Mouse (Mus musculus) lung, embryonic 16.5 days (tissue): ENCODE measurements around the gene Hba-a1. TPM values are rescaled to one million over a fixed set of nuclear protein-coding genes. Genes with fewer than 3 reads are reported as not detected.
"Not testable (repeated sequence)": the region's sequence is repeated elsewhere in the genome, so short reads cannot be mapped to it uniquely, and the experiment has no call there.

Source experiments
- ATAC-seq: fragments of 200-750 bp; cut with Nextera tagmentation; 2 replicates; pipeline ENCODE4 v1.8.0; 2017; ENCODE audit warnings: low read depth, mild to moderate bottlenecking, moderate library complexity
- H3K27ac ChIP-seq: fragments of 300-500 bp; sonication (generic); 2 replicates; pipeline ENCODE4 v1.5.1; 2014; ENCODE audit warnings: mild to moderate bottlenecking, control low read depth, low read length
- H3K27me3 ChIP-seq: fragments of 300-500 bp; sonication (generic); 2 replicates; pipeline ENCODE4 v1.6.1; 2014; ENCODE audit warnings: low read depth, low read length, mixed read lengths; ENCODE audit not compliant: control insufficient read depth, insufficient read depth
- H3K36me3 ChIP-seq: fragments of 300-500 bp; sonication (generic); 2 replicates; pipeline ENCODE4 v1.6.1; 2014; ENCODE audit warnings: low read length; ENCODE audit not compliant: control insufficient read depth, insufficient read depth
- H3K4me1 ChIP-seq: fragments of 300-500 bp; sonication (generic); replicated peaks from 2 replicates; pipeline ENCODE4 v1.6.1; 2014; ENCODE audit warnings: low read length, mixed read lengths; ENCODE audit not compliant: control insufficient read depth, insufficient read depth
- H3K4me2 ChIP-seq: fragments of 300-500 bp; sonication (generic); 2 replicates; pipeline ENCODE4 v1.6.1; 2014; ENCODE audit warnings: low read depth, low read length, control low read depth
- H3K4me3 ChIP-seq: fragments of 300-500 bp; sonication (generic); 2 replicates; pipeline ENCODE4 v1.5.1; 2014; ENCODE audit warnings: mild to moderate bottlenecking, low read length, control low read depth
- H3K9ac ChIP-seq: fragments of 300-500 bp; sonication (generic); 2 replicates; pipeline ENCODE4 v1.6.1; 2014; ENCODE audit warnings: low read length, control low read depth
- H3K9me3 ChIP-seq: fragments of 300-500 bp; sonication (generic); 2 replicates; pipeline ENCODE4 v1.6.1; 2016; ENCODE audit warnings: low read length; ENCODE audit not compliant: control insufficient read depth
- WGBS: fragments of 180-500 bp; shearing (Covaris S2); extraction: QIAGEN DNeasy Blood & Tissue Kit; methylation state at CpG from one replicate; pipeline ENCODE4 v1.1.7; 2014; 5-methylcytosine and 5-hydroxymethylcytosine counted together
- polyA plus RNA-seq: library from polyadenylated mRNA; unstranded; fragments of >200 nt; fragmentation: Nextera tagmentation; extraction: Ambion mirVana; gene quantifications from 2 replicates; pipeline ENCODE4 v1.2.1, GENCODE M21; 2015

Hba-a1 gene
- polyA plus RNA-seq, 1 experiment from 2014 or later, result 8,555 TPM

- Histone ChIP-seq H3K4me2 (peak within 1 kb of the TSS; percentile 42; the same call in 1 of the 2 replicates), H3K9ac (0 out of 2 replicates have a peak within 1 kb of the TSS, but pooled peaks have one; percentile 6), H3K4me3 (0 out of 2 replicates have a peak within 1 kb of the TSS, but pooled peaks have one; percentile 17)
- not testable (repeated sequence) for H3K4me1 ChIP-seq, H3K36me3 ChIP-seq, H3K27ac ChIP-seq, H3K9me3 ChIP-seq, H3K27me3 ChIP-seq
- ATAC-seq, result peak; percentile 72
- 17% methylated on average over 30 of the region's 33 CpGs for WGBS
Measured at GRCm38 (mm10) chr11:32286695-32287492, 3.6 kb downstream of the Hba-a1 start, which contains the start of gene Hbq1b. Gene Hbq1b, plus strand, starts transcription at chr11:32286965.

- WGBS, result 53% methylated on average over 9 of the region's 9 CpGs
- no peak overlapping the region for H3K4me3 ChIP-seq
- H3K9me3 ChIP-seq, result no peaks in the 10 kb centered on the region
- no peaks in the 10 kb centered on the region for H3K4me1 ChIP-seq
- no peak overlapping the region for H3K9ac ChIP-seq
- no peaks in the 10 kb centered on the region for H3K36me3 ChIP-seq
- H3K4me2 ChIP-seq, result no peak overlapping the region
- peaks cover 2% of the 10 kb centered on the region; the same call in 1 of the 2 replicates for H3K27me3 ChIP-seq
- no peak overlapping the region for H3K27ac ChIP-seq
- ATAC-seq, result no peak
Measured at GRCm38 (mm10) chr11:32287493-32287825, 4.1 kb downstream of the Hba-a1 start.

GRCm38 (mm10) chr11:32292819-32293218 is 9.5 kb downstream of the Hba-a1 start:
- H3K27me3 ChIP-seq, H3K4me2 ChIP-seq, ATAC-seq, H3K27ac ChIP-seq, H3K9me3 ChIP-seq, H3K4me3 ChIP-seq, H3K4me1 ChIP-seq, H3K36me3 ChIP-seq, H3K9ac ChIP-seq: not testable (repeated sequence)
- 73% methylated on average over 4 of the region's 4 CpGs for WGBS

- not testable (repeated sequence) for H3K4me3 ChIP-seq, H3K36me3 ChIP-seq, H3K27me3 ChIP-seq, H3K4me1 ChIP-seq, ATAC-seq, H3K9ac ChIP-seq, H3K27ac ChIP-seq, H3K4me2 ChIP-seq, H3K9me3 ChIP-seq
- 38% methylated on average over 3 of the region's 3 CpGs for WGBS
Measured at GRCm38 (mm10) chr11:32293479-32293878, 10.2 kb downstream of the Hba-a1 start.

- not testable (repeated sequence) for H3K27me3 ChIP-seq, H3K4me1 ChIP-seq, H3K9ac ChIP-seq, H3K4me2 ChIP-seq, H3K27ac ChIP-seq, H3K4me3 ChIP-seq, H3K36me3 ChIP-seq, H3K9me3 ChIP-seq
- ATAC-seq, result peak; percentile 26; the same call in 1 of the 2 replicates
- WGBS, result no CpG with 5 or more reads among the region's 4 CpGs
Measured at GRCm38 (mm10) chr11:32296203-32296602, 12.9 kb downstream of the Hba-a1 start, which contains the start of gene Hba-a2. Gene Hba-a2, plus strand, starts transcription at chr11:32296489.

- H3K36me3 ChIP-seq, H3K9me3 ChIP-seq, H3K27me3 ChIP-seq, H3K4me1 ChIP-seq, H3K4me2 ChIP-seq, H3K27ac ChIP-seq, H3K9ac ChIP-seq, ATAC-seq, H3K4me3 ChIP-seq: not testable (repeated sequence)
- 14% methylated on average over 2 of the region's 2 CpGs for WGBS
Measured at GRCm38 (mm10) chr11:32297417-32297816, 14.1 kb downstream of the Hba-a1 start.

GRCm38 (mm10) chr11:32297866-32298531 is 14.7 kb downstream of the Hba-a1 start:
- Histone ChIP-seq H3K4me2 (no peak overlapping the region), H3K4me3 (no peak overlapping the region), H3K36me3 (no peaks in the 10 kb centered on the region), H3K9me3 (no peaks in the 10 kb centered on the region), H3K4me1 (no peaks in the 10 kb centered on the region), H3K27ac (no peak overlapping the region), H3K27me3 (peaks cover 3% of the 10 kb centered on the region; the same call in 1 of the 2 replicates), H3K9ac (no peak overlapping the region)
- no peak for ATAC-seq
- WGBS, result 89% methylated on average over 1 of the region's 1 CpGs

GRCm38 (mm10) chr11:32298532-32298918 is 15.2 kb downstream of the Hba-a1 start:
- Histone ChIP-seq H3K27ac (no peak overlapping the region), H3K36me3 (no peaks in the 10 kb centered on the region), H3K4me2 (no peak overlapping the region), H3K4me3 (no peak overlapping the region), H3K9ac (no peak overlapping the region), H3K27me3 (peaks cover 3% of the 10 kb centered on the region; the same call in 1 of the 2 replicates), H3K9me3 (no peaks in the 10 kb centered on the region), H3K4me1 (no peaks in the 10 kb centered on the region)
- ATAC-seq, result no peak
- 88% methylated on average over 2 of the region's 2 CpGs for WGBS

- not testable (repeated sequence) for H3K27ac ChIP-seq, H3K4me1 ChIP-seq, H3K9ac ChIP-seq, H3K36me3 ChIP-seq, H3K27me3 ChIP-seq, H3K4me3 ChIP-seq, H3K9me3 ChIP-seq
- peak within 1 kb of the TSS; percentile 39 for H3K4me2 ChIP-seq
- peak; percentile 56 for ATAC-seq
- WGBS, result 4% methylated on average over 16 of the region's 16 CpGs
Measured at GRCm38 (mm10) chr11:32299865-32300264, 16.6 kb downstream of the Hba-a1 start, which contains the start of gene Hbq1a. Gene Hbq1a, plus strand, starts transcription at chr11:32300069.
